Mouse (Mus musculus): ENCODE results near the gene Ubl3. TPM values are rescaled to one million over a fixed set of nuclear protein-coding genes. Genes with fewer than 3 reads are reported as not detected.

The Ubl3 gene
- polyA plus RNA-seq, 1 experiment from 2014 or later, result 36.3 TPM

- 47% methylated on average over 14 of the region's 15 CpGs for WGBS (ENCODE audit: insufficient replicate concordance)
- Histone ChIP-seq H3K9ac (no peak overlapping the region), H3K4me2 (no peak overlapping the region), H3K9me3 (replicated peaks) (no peaks in the 10 kb centered on the region), H3K36me3 (no peaks in the 10 kb centered on the region), H3K4me3 (no peak overlapping the region), H3K27ac (no peak overlapping the region), H3K4me1 (peaks cover 5% of the 10 kb centered on the region), H3K27me3 (replicated peaks) (peaks cover 19% of the 10 kb centered on the region)
- no peak for ATAC-seq
Observed at GRCm38 (mm10) chr5:148559261-148559958, 6.8 kb upstream of the Ubl3 start.

GRCm38 (mm10) chr5:148558472-148558871 is 5.9 kb upstream of the Ubl3 start:
- H3K36me3 ChIP-seq, result no peaks in the 10 kb centered on the region
- WGBS (ENCODE audit: insufficient replicate concordance), result 80% methylated on average over 6 of the region's 6 CpGs
- H3K27me3 ChIP-seq (replicated peaks), result peaks cover 29% of the 10 kb centered on the region
- no peak overlapping the region for H3K4me3 ChIP-seq
- H3K9me3 ChIP-seq (replicated peaks), result no peaks in the 10 kb centered on the region
- ATAC-seq, result no peak
- no peak overlapping the region for H3K9ac ChIP-seq
- H3K27ac ChIP-seq, result no peak overlapping the region
- H3K4me2 ChIP-seq, result no peak overlapping the region
- peaks cover 8% of the 10 kb centered on the region for H3K4me1 ChIP-seq

GRCm38 (mm10) chr5:148556509-148556908 is 3.9 kb upstream of the Ubl3 start:
- no peak overlapping the region for H3K9ac ChIP-seq
- ATAC-seq, result no peak
- H3K4me1 ChIP-seq, result peaks cover 17% of the 10 kb centered on the region
- H3K27me3 ChIP-seq (replicated peaks), result peaks cover 31% of the 10 kb centered on the region
- no peak overlapping the region for H3K4me3 ChIP-seq
- 59% methylated on average over 5 of the region's 5 CpGs for WGBS (ENCODE audit: insufficient replicate concordance)
- no peaks in the 10 kb centered on the region for H3K9me3 ChIP-seq (replicated peaks)
- no peak overlapping the region for H3K27ac ChIP-seq
- no peak overlapping the region for H3K4me2 ChIP-seq
- no peaks in the 10 kb centered on the region for H3K36me3 ChIP-seq

GRCm38 (mm10) chr5:148555156-148555555 is 2.6 kb upstream of the Ubl3 start:
- Histone ChIP-seq H3K4me3 (no peak overlapping the region), H3K4me1 (peaks cover 30% of the 10 kb centered on the region), H3K9ac (no peak overlapping the region), H3K4me2 (peak overlapping the region; percentile 46), H3K27ac (no peak overlapping the region), H3K9me3 (replicated peaks) (no peaks in the 10 kb centered on the region), H3K36me3 (no peaks in the 10 kb centered on the region), H3K27me3 (replicated peaks) (peaks cover 35% of the 10 kb centered on the region)
- WGBS (ENCODE audit: insufficient replicate concordance), result 68% methylated on average over 10 of the region's 10 CpGs
- no peak for ATAC-seq

- Histone ChIP-seq H3K27me3 (replicated peaks) (peaks cover 38% of the 10 kb centered on the region), H3K4me1 (peaks cover 35% of the 10 kb centered on the region), H3K9ac (no peak overlapping the region), H3K4me2 (peak overlapping the region; percentile 46), H3K9me3 (replicated peaks) (no peaks in the 10 kb centered on the region), H3K36me3 (no peaks in the 10 kb centered on the region), H3K4me3 (0 out of 2 replicates have a peak overlapping the region, but pooled peaks have one; percentile 2), H3K27ac (no peak overlapping the region)
- WGBS (ENCODE audit: insufficient replicate concordance), result 4% methylated on average over 16 of the region's 16 CpGs
- no peak for ATAC-seq
Observed at GRCm38 (mm10) chr5:148554701-148555100, 2.1 kb upstream of the Ubl3 start.

GRCm38 (mm10) chr5:148554242-148554641 is 1.7 kb upstream of the Ubl3 start:
- ATAC-seq, result no peak

GRCm38 (mm10) chr5:148553723-148554122 is 1.1 kb upstream of the Ubl3 start:
- no peak overlapping the region for H3K27ac ChIP-seq
- WGBS (ENCODE audit: insufficient replicate concordance), result 40% methylated on average over 14 of the region's 14 CpGs
- H3K4me2 ChIP-seq, result no peak overlapping the region
- H3K4me1 ChIP-seq, result peaks cover 43% of the 10 kb centered on the region
- no peaks in the 10 kb centered on the region for H3K9me3 ChIP-seq (replicated peaks)
- no peaks in the 10 kb centered on the region for H3K36me3 ChIP-seq
- ATAC-seq, result no peak
- H3K9ac ChIP-seq, result no peak overlapping the region
- H3K4me3 ChIP-seq, result no peak overlapping the region
- H3K27me3 ChIP-seq (replicated peaks), result peaks cover 38% of the 10 kb centered on the region

More at GRCm38 (mm10) chr5:148554242-148554641, 1.7 kb upstream of the Ubl3 start:
- WGBS (ENCODE audit: insufficient replicate concordance), result 14% methylated on average over 7 of the region's 7 CpGs
- H3K4me3 ChIP-seq, result no peak overlapping the region
- H3K27me3 ChIP-seq (replicated peaks), result peaks cover 38% of the 10 kb centered on the region
- H3K27ac ChIP-seq, result no peak overlapping the region
- H3K4me2 ChIP-seq, result peak overlapping the region; percentile 46
- no peaks in the 10 kb centered on the region for H3K9me3 ChIP-seq (replicated peaks)
- H3K36me3 ChIP-seq, result no peaks in the 10 kb centered on the region
- no peak overlapping the region for H3K9ac ChIP-seq
- H3K4me1 ChIP-seq, result peaks cover 39% of the 10 kb centered on the region

- peak overlapping the region; percentile 83 for H3K9ac ChIP-seq
- under 1% methylated on average over 17 of the region's 17 CpGs for WGBS (ENCODE audit: insufficient replicate concordance)
- peak overlapping the region; percentile 90 for H3K4me2 ChIP-seq
- peaks cover 61% of the 10 kb centered on the region for H3K4me1 ChIP-seq
- H3K4me3 ChIP-seq, result peak overlapping the region; percentile 76
- no peak for ATAC-seq
- no peaks in the 10 kb centered on the region for H3K9me3 ChIP-seq (replicated peaks)
- H3K27ac ChIP-seq, result peak overlapping the region; percentile 90
- H3K27me3 ChIP-seq (replicated peaks), result peaks cover 37% of the 10 kb centered on the region
- no peaks in the 10 kb centered on the region for H3K36me3 ChIP-seq
Observed at GRCm38 (mm10) chr5:148551764-148552136, 839 bp downstream of the Ubl3 start.

- 1% methylated on average over 28 of the region's 28 CpGs for WGBS (ENCODE audit: insufficient replicate concordance)
- H3K9me3 ChIP-seq (replicated peaks), result no peaks in the 10 kb centered on the region
- peaks cover 31% of the 10 kb centered on the region for H3K27me3 ChIP-seq (replicated peaks)
- no peak for ATAC-seq
- peak overlapping the region; percentile 76 for H3K4me3 ChIP-seq
- H3K27ac ChIP-seq, result peak overlapping the region; percentile 90; the same call in 1 of the 2 replicates
- H3K9ac ChIP-seq, result peak overlapping the region; percentile 83
- H3K4me1 ChIP-seq, result peaks cover 64% of the 10 kb centered on the region
- peak overlapping the region; percentile 90 for H3K4me2 ChIP-seq
- no peaks in the 10 kb centered on the region for H3K36me3 ChIP-seq
Observed at GRCm38 (mm10) chr5:148550821-148551763, 1.5 kb downstream of the Ubl3 start.

GRCm38 (mm10) chr5:148550393-148550792 is 2.2 kb downstream of the Ubl3 start:
- Histone ChIP-seq H3K9ac (0 out of 2 replicates have a peak overlapping the region, but pooled peaks have one; percentile 29), H3K27ac (no peak overlapping the region), H3K9me3 (replicated peaks) (no peaks in the 10 kb centered on the region), H3K27me3 (replicated peaks) (peaks cover 31% of the 10 kb centered on the region), H3K4me1 (peaks cover 68% of the 10 kb centered on the region), H3K4me2 (peak overlapping the region; percentile 90), H3K4me3 (peak overlapping the region; percentile 76), H3K36me3 (no peaks in the 10 kb centered on the region)
- ATAC-seq, result no peak
- WGBS (ENCODE audit: insufficient replicate concordance), result 9% methylated on average over 6 of the region's 6 CpGs

- Histone ChIP-seq H3K9ac (no peak overlapping the region), H3K4me2 (no peak overlapping the region), H3K27me3 (replicated peaks) (peaks cover 21% of the 10 kb centered on the region), H3K27ac (no peak overlapping the region), H3K9me3 (replicated peaks) (no peaks in the 10 kb centered on the region), H3K4me1 (peaks cover 68% of the 10 kb centered on the region), H3K4me3 (no peak overlapping the region), H3K36me3 (no peaks in the 10 kb centered on the region)
- ATAC-seq, result no peak
- 55% methylated on average over 4 of the region's 4 CpGs for WGBS (ENCODE audit: insufficient replicate concordance)
Observed at GRCm38 (mm10) chr5:148549307-148549706, 3.3 kb downstream of the Ubl3 start.

- Histone ChIP-seq H3K4me3 (no peak overlapping the region), H3K36me3 (no peaks in the 10 kb centered on the region), H3K9me3 (replicated peaks) (no peaks in the 10 kb centered on the region), H3K9ac (no peak overlapping the region), H3K4me2 (no peak overlapping the region), H3K27ac (no peak overlapping the region), H3K27me3 (replicated peaks) (peaks cover 13% of the 10 kb centered on the region), H3K4me1 (peaks cover 66% of the 10 kb centered on the region)
- WGBS (ENCODE audit: insufficient replicate concordance), result 55% methylated on average over 9 of the region's 9 CpGs
- ATAC-seq, result no peak
Observed at GRCm38 (mm10) chr5:148548568-148548967, 4.0 kb downstream of the Ubl3 start.

All from liver, embryonic 12.5 days (tissue).